Mouse (Mus musculus) kidney, embryonic 14.5 days (tissue): ENCODE results near the gene Pou2f1. TPM values are rescaled to one million over a fixed set of nuclear protein-coding genes. Genes with fewer than 3 reads are reported as not detected.

ENCODE experiments used
- ATAC-seq: fragments of 200-750 bp; cut with Nextera tagmentation; 2 replicates; pipeline ENCODE4 v1.8.0; 2017; ENCODE audit warnings: moderate number of reproducible peaks, mild to moderate bottlenecking, moderate TSS enrichment, moderate library complexity; ENCODE audit not compliant: low FRiP score, low TSS enrichment
- H3K27ac ChIP-seq: fragments of 300-500 bp; sonication (generic); 2 replicates; pipeline ENCODE4 v1.5.1; 2014; ENCODE audit warnings: low read depth, mild to moderate bottlenecking, low read length, moderate library complexity, mixed read lengths
- H3K27me3 ChIP-seq: fragments of 300-500 bp; sonication (generic); 2 replicates; pipeline ENCODE4 v1.6.1; 2014; ENCODE audit warnings: mild to moderate bottlenecking, low read length; ENCODE audit not compliant: control insufficient read depth, insufficient read depth
- H3K36me3 ChIP-seq: fragments of 300-500 bp; sonication (generic); 2 replicates; pipeline ENCODE4 v1.6.1; 2014; ENCODE audit warnings: low read length, mixed read lengths; ENCODE audit not compliant: control insufficient read depth, insufficient read depth
- H3K4me1 ChIP-seq: fragments of 300-500 bp; sonication (generic); 2 replicates; pipeline ENCODE4 v1.6.1; 2014; ENCODE audit warnings: low read length, mixed read lengths; ENCODE audit not compliant: control insufficient read depth, insufficient read depth
- H3K4me2 ChIP-seq: fragments of 300-500 bp; sonication (generic); replicated peaks from 2 replicates; pipeline ENCODE4 v1.6.1; 2014; ENCODE audit warnings: low read depth, mild to moderate bottlenecking, low read length
- H3K4me3 ChIP-seq: fragments of 300-500 bp; sonication (generic); 2 replicates; pipeline ENCODE4 v1.5.1; 2014; ENCODE audit warnings: mild to moderate bottlenecking, low read length
- H3K9ac ChIP-seq: fragments of 300-500 bp; sonication (generic); 2 replicates; pipeline ENCODE4 v1.6.1; 2014; ENCODE audit warnings: low read depth, mild to moderate bottlenecking, low read length, moderate library complexity
- H3K9me3 ChIP-seq: fragments of 300-500 bp; sonication (generic); 2 replicates; pipeline ENCODE4 v1.6.1; 2016; ENCODE audit warnings: low read length; ENCODE audit not compliant: control insufficient read depth
- WGBS: fragments of 180-500 bp; shearing (Covaris S2); extraction: QIAGEN DNeasy Blood & Tissue Kit; methylation state at CpG from one replicate; pipeline ENCODE4 v1.1.7; 2014; 5-methylcytosine and 5-hydroxymethylcytosine counted together
- polyA plus RNA-seq: library from polyadenylated mRNA; unstranded; fragments of >200 nt; fragmentation: Nextera tagmentation; extraction: Ambion mirVana; gene quantifications from 2 replicates; pipeline ENCODE4 v1.2.1, GENCODE M21; 2014

Gene Pou2f1
- polyA plus RNA-seq, 1 experiment from 2014 or later, result 32.6 TPM

- Histone ChIP-seq H3K4me2 (no peak overlapping the region), H3K4me3 (no peak overlapping the region), H3K4me1 (no peaks in the 10 kb centered on the region), H3K9ac (no peak overlapping the region), H3K27ac (no peak overlapping the region), H3K9me3 (no peaks in the 10 kb centered on the region), H3K36me3 (peaks cover 12% of the 10 kb centered on the region; the same call in 1 of the 2 replicates), H3K27me3 (no peaks in the 10 kb centered on the region)
- WGBS, result 72% methylated on average over 2 of the region's 2 CpGs
- no peak for ATAC-seq
These were observed 88.1 kb downstream of the Pou2f1 start for GRCm38 (mm10) chr1:165914416-165914801.

GRCm38 (mm10) chr1:165913720-165914415 lies 88.6 kb downstream of the Pou2f1 start:
- no peak for ATAC-seq
- Histone ChIP-seq H3K4me3 (no peak overlapping the region), H3K36me3 (peaks cover 15% of the 10 kb centered on the region; the same call in 1 of the 2 replicates), H3K27ac (no peak overlapping the region), H3K9ac (no peak overlapping the region), H3K27me3 (no peaks in the 10 kb centered on the region), H3K4me1 (no peaks in the 10 kb centered on the region), H3K9me3 (no peaks in the 10 kb centered on the region), H3K4me2 (no peak overlapping the region)
- WGBS, result 88% methylated on average over 2 of the region's 2 CpGs

DNA sequence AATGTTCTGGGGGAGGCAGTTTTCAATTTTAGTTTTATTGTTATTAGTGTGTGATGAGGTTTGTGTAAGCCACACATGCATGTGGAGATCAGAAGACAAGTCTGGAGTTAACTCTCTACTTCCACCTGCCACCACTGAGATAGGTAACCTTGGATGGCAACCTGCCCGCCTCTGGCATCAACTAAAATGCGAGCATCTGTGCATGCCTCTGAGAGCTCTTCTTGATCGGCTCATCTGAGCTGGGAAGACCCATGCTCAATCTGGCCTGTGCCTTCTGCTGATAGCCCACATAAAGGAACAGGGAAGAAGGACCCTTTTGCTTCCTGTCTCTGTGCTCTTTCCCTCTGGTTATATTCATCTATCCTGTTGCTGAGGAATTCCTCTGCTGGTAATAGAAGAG lies 93.0 kb downstream of the Pou2f1 start:
- WGBS, result 86% methylated on average over 3 of the region's 3 CpGs
- H3K27me3 ChIP-seq, result no peaks in the 10 kb centered on the region
- H3K27ac ChIP-seq, result no peak overlapping the region
- no peak overlapping the region for H3K9ac ChIP-seq
- no peak overlapping the region for H3K4me2 ChIP-seq
- ATAC-seq, result no peak
- H3K9me3 ChIP-seq, result no peaks in the 10 kb centered on the region
- H3K4me1 ChIP-seq, result no peaks in the 10 kb centered on the region
- H3K4me3 ChIP-seq, result no peak overlapping the region
- peaks cover 29% of the 10 kb centered on the region; the same call in 1 of the 2 replicates for H3K36me3 ChIP-seq

- H3K36me3 ChIP-seq, result peaks cover 29% of the 10 kb centered on the region; the same call in 1 of the 2 replicates
- no peak overlapping the region for H3K9ac ChIP-seq
- H3K27ac ChIP-seq, result no peak overlapping the region
- no peak for ATAC-seq
- H3K27me3 ChIP-seq, result no peaks in the 10 kb centered on the region
- H3K9me3 ChIP-seq, result no peaks in the 10 kb centered on the region
- H3K4me1 ChIP-seq, result no peaks in the 10 kb centered on the region
- H3K4me3 ChIP-seq, result no peak overlapping the region
- H3K4me2 ChIP-seq, result no peak overlapping the region
- 75% methylated on average over 3 of the region's 3 CpGs for WGBS
These were observed 93.7 kb downstream of the Pou2f1 start for GRCm38 (mm10) chr1:165908806-165909205.

DNA sequence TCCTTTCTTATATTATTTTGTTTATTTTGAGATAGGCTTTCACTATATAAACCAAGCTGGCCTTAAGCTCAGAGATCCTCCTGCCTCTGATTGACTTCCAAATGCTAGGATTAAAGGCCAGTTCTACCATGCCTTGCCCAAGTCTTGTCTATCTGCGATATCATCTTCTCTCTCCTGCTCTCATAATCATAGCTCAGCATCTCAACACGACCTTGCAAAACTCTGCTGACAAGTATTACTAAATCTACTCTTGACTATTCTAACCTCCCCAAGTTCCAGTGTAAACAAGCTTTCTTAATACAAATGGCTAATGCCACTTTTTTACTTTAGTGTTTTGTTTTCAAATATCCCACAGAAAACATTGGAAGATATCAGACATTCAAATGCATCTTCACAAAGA lies 94.3 kb downstream of the Pou2f1 start:
- no peak for ATAC-seq
- WGBS, result 93% methylated on average over 2 of the region's 2 CpGs
- H3K36me3 ChIP-seq, result peaks cover 29% of the 10 kb centered on the region; the same call in 1 of the 2 replicates

DNA sequence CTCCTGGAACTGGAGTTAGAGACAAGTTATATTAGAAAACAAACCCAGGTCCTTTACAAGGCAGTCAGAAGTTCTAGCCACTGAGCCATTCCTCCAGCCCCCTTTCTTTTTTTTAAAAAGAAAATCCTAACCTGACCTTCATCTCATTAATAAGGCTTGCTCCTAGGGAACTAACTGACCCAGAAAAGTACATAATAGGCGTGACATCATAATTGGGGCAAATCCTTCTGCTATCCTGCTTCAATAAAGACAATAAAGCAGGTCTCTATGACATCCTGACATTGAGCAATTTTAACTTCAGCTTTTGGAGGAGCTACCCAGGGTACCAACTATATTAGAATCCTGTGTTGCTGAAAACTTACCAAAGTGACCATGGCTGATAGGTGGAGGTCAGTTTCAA lies 98.9 kb downstream of the Pou2f1 start:
- ATAC-seq, result no peak
- 95% methylated on average over 1 of the region's 1 CpGs for WGBS

More for the DNA sequence above, 94.3 kb downstream of the Pou2f1 start:
- no peak overlapping the region for H3K9ac ChIP-seq
- no peaks in the 10 kb centered on the region for H3K9me3 ChIP-seq
- H3K4me2 ChIP-seq, result no peak overlapping the region
- H3K27me3 ChIP-seq, result no peaks in the 10 kb centered on the region
- no peaks in the 10 kb centered on the region for H3K4me1 ChIP-seq
- no peak overlapping the region for H3K4me3 ChIP-seq
- no peak overlapping the region for H3K27ac ChIP-seq

DNA sequence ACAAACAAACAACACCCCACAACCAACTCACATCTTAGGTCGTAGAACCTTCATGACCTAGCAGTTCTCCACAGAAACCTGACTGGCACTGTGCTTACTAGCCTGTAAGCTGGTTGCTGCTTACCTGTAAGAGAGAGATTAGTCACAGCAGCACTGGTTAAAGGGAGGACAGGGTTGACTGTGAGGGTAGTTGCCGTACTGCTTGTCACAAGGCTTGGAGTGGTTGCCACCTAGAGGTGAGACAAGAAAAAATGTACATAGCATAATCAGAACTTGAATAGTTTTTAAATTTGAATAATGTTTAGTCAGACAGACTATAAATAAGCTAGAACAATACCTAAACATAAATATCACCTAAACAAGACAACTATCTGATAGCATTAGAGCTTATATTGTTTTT lies 110.8 kb downstream of the Pou2f1 start:
- H3K36me3 ChIP-seq, result peaks cover 46% of the 10 kb centered on the region; the same call in 1 of the 2 replicates
- H3K9me3 ChIP-seq, result no peaks in the 10 kb centered on the region
- H3K27ac ChIP-seq, result no peak overlapping the region
- H3K9ac ChIP-seq, result no peak overlapping the region
- H3K4me1 ChIP-seq, result no peaks in the 10 kb centered on the region
- H3K27me3 ChIP-seq, result no peaks in the 10 kb centered on the region
- no peak overlapping the region for H3K4me3 ChIP-seq
- 92% methylated on average over 2 of the region's 2 CpGs for WGBS
- no peak overlapping the region for H3K4me2 ChIP-seq
- ATAC-seq, result no peak

More for the DNA sequence above, 98.9 kb downstream of the Pou2f1 start:
- Histone ChIP-seq H3K9me3 (no peaks in the 10 kb centered on the region), H3K4me3 (no peak overlapping the region), H3K27ac (no peak overlapping the region), H3K9ac (no peak overlapping the region), H3K4me1 (no peaks in the 10 kb centered on the region), H3K27me3 (no peaks in the 10 kb centered on the region), H3K4me2 (no peak overlapping the region), H3K36me3 (peaks cover 20% of the 10 kb centered on the region; the same call in 1 of the 2 replicates)

DNA sequence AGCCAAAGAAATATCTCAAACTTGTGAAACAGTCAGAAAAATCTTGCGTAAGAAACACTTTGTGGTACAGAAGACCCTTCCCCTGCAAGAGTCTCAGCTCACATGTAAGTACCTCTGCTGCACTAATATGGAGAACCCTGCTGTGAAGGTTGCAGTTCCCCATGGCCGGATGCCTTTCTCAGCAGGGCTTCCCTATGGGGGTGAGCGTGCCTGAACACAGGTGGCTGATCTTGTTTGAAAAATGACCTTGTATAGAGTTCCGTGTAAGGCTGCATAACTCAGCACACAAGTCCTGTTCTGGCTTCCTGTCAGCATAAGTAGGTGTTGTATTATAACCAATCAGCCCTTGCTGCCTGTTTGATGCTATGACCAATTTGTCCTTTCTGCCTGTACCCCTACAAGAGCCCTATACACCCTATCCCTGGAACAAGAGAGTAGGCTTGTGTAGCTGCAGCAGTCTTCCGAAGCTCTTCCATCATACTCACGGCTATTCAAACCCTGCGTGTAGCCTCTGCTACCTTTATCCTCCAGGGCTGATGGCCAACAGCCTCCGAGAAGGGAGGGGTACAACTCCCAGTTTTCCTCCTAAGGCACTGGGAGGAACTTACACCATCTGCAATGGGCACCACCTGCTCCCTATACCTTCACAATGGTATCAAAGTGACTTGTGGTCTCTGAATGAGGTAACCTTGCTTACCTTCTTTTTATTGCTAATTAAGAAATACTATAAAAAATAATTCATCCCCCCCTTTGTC lies 120.2 kb downstream of the Pou2f1 start:
- no peak overlapping the region for H3K9ac ChIP-seq
- H3K9me3 ChIP-seq, result no peaks in the 10 kb centered on the region
- H3K4me3 ChIP-seq, result no peak overlapping the region
- no peaks in the 10 kb centered on the region for H3K27me3 ChIP-seq
- no peak overlapping the region for H3K4me2 ChIP-seq
- H3K27ac ChIP-seq, result no peak overlapping the region
- H3K4me1 ChIP-seq, result no peaks in the 10 kb centered on the region
- peaks cover 20% of the 10 kb centered on the region; the same call in 1 of the 2 replicates for H3K36me3 ChIP-seq
- no peak for ATAC-seq
- WGBS, result 84% methylated on average over 8 of the region's 8 CpGs

- 97% methylated on average over 2 of the region's 2 CpGs for WGBS
- Histone ChIP-seq H3K27ac (no peak overlapping the region), H3K4me1 (no peaks in the 10 kb centered on the region), H3K36me3 (peaks cover 28% of the 10 kb centered on the region), H3K4me3 (no peak overlapping the region), H3K9ac (no peak overlapping the region), H3K27me3 (no peaks in the 10 kb centered on the region), H3K4me2 (no peak overlapping the region), H3K9me3 (no peaks in the 10 kb centered on the region)
- no peak for ATAC-seq
These were observed 123.7 kb downstream of the Pou2f1 start for GRCm38 (mm10) chr1:165878751-165879150.
